Mouse (Mus musculus) cerebellum, postnatal 10 days (tissue): ENCODE measurements around the gene Rufy2.

Experiments
- DNase-seq, 2 experiments: peaks; one replicate each; pipeline ENCODE4 v3.0.0; 2021; ENCODE audit warnings: mixed read lengths in 2 of 2

The Rufy2 gene

GRCm38 (mm10) chr10:62980039-62980954 lies at the start of gene Rufy2:
Rufy2 (plus strand) TSS chr10:62980223.
- peak; percentile 99 to 100 for DNase-seq

GRCm38 (mm10) chr10:62932381-62932780 lies 47.6 kb upstream of the Rufy2 start:
- no peak for DNase-seq

GRCm38 (mm10) chr10:62944975-62945580 lies 34.9 kb upstream of the Rufy2 start:
- no peak for DNase-seq

GRCm38 (mm10) chr10:62946738-62947471 lies 33.1 kb upstream of the Rufy2 start, which contains the start of gene Dna2:
Dna2 (plus strand) TSS chr10:62947026.
- DNase-seq: peak; percentile 78 to 81

- DNase-seq: no peak
These were observed 31.5 kb upstream of the Rufy2 start for GRCm38 (mm10) chr10:62948551-62948950.

GRCm38 (mm10) chr10:62963956-62964355 lies 16.1 kb upstream of the Rufy2 start:
- DNase-seq: peak; percentile 65 to 66

GRCm38 (mm10) chr10:62965796-62966195 lies 14.2 kb upstream of the Rufy2 start:
- no peak for DNase-seq

- DNase-seq: peak in 1 of 2 experiments; percentile 29
These were observed 13.7 kb upstream of the Rufy2 start for GRCm38 (mm10) chr10:62966291-62966690.

- DNase-seq: peak; percentile 65 to 68
These were observed 8.2 kb upstream of the Rufy2 start for GRCm38 (mm10) chr10:62971821-62972220.

GRCm38 (mm10) chr10:62979667-62980038 lies 370 bp upstream of the Rufy2 start:
- no peak for DNase-seq

- no peak for DNase-seq
These were observed 4.0 kb downstream of the Rufy2 start for GRCm38 (mm10) chr10:62984072-62984471.

- peak in 1 of 2 experiments; percentile 26 for DNase-seq
These were observed 4.5 kb downstream of the Rufy2 start for GRCm38 (mm10) chr10:62984495-62984894.

- peak; percentile 55 to 69 for DNase-seq
These were observed 7.3 kb downstream of the Rufy2 start for GRCm38 (mm10) chr10:62987341-62987740.

- DNase-seq: no peak
These were observed 10.6 kb downstream of the Rufy2 start for GRCm38 (mm10) chr10:62990636-62991035.

- DNase-seq: no peak
These were observed 14.0 kb downstream of the Rufy2 start for GRCm38 (mm10) chr10:62993991-62994390.

- DNase-seq: no peak
These were observed 20.6 kb downstream of the Rufy2 start for GRCm38 (mm10) chr10:63000584-63000983.

- DNase-seq: no peak
These were observed 23.2 kb downstream of the Rufy2 start for GRCm38 (mm10) chr10:63003252-63003651.

- DNase-seq: no peak
These were observed 24.5 kb downstream of the Rufy2 start for GRCm38 (mm10) chr10:63004556-63004955.

GRCm38 (mm10) chr10:63008193-63008592 lies 28.2 kb downstream of the Rufy2 start:
- no peak for DNase-seq

- no peak for DNase-seq
These were observed 30.2 kb downstream of the Rufy2 start for GRCm38 (mm10) chr10:63010268-63010667.

- DNase-seq: peak; percentile 38 to 42
These were observed 31.5 kb downstream of the Rufy2 start for GRCm38 (mm10) chr10:63011556-63011955.

GRCm38 (mm10) chr10:63013476-63013875 lies 33.5 kb downstream of the Rufy2 start:
- DNase-seq: no peak

GRCm38 (mm10) chr10:63014168-63014567 lies 34.1 kb downstream of the Rufy2 start:
- DNase-seq: no peak
